Mouse (Mus musculus) neural tube, embryonic 11.5 days (tissue): ENCODE measurements around the gene Insm1. TPM values are rescaled to one million over a fixed set of nuclear protein-coding genes. Genes with fewer than 3 reads are reported as not detected.

Experiments used
- ATAC-seq: fragments of 200-750 bp; cut with Nextera tagmentation; 2 replicates; pipeline ENCODE4 v1.8.0; 2017; ENCODE audit warnings: moderate number of reproducible peaks, mild to moderate bottlenecking, moderate TSS enrichment, moderate library complexity; ENCODE audit not compliant: insufficient read depth, low FRiP score, low TSS enrichment
- DNase-seq: peaks from one replicate; pipeline ENCODE4 v3.0.0-alpha.2; 2015; ENCODE audit warnings: low spot score
- H3K27ac ChIP-seq: fragments of 300-500 bp; sonication (generic); 2 replicates; pipeline ENCODE4 v1.5.1; 2014; ENCODE audit warnings: low read depth, mild to moderate bottlenecking, low read length
- H3K27me3 ChIP-seq: fragments of 300-500 bp; sonication (generic); 2 replicates; pipeline ENCODE4 v1.6.1; 2014; ENCODE audit warnings: mild to moderate bottlenecking, low read length, mixed read lengths; ENCODE audit not compliant: control insufficient read depth, insufficient read depth
- H3K36me3 ChIP-seq: fragments of 300-500 bp; sonication (generic); 2 replicates; pipeline ENCODE4 v1.6.1; 2014; ENCODE audit warnings: mild to moderate bottlenecking, low read length, moderate library complexity, mixed read lengths; ENCODE audit not compliant: control insufficient read depth, insufficient read depth
- H3K4me1 ChIP-seq: fragments of 300-500 bp; sonication (generic); 2 replicates; pipeline ENCODE4 v1.6.1; 2014; ENCODE audit warnings: low read length, mixed read lengths; ENCODE audit not compliant: control insufficient read depth, insufficient read depth
- H3K4me2 ChIP-seq: fragments of 300-500 bp; sonication (generic); 2 replicates; pipeline ENCODE4 v1.6.1; 2014; ENCODE audit warnings: low read depth, mild to moderate bottlenecking, moderate library complexity
- H3K4me3 ChIP-seq: fragments of 300-500 bp; sonication (generic); 2 replicates; pipeline ENCODE4 v1.5.1; 2014; ENCODE audit warnings: low read depth, low read length
- H3K9ac ChIP-seq: fragments of 300-500 bp; sonication (generic); 2 replicates; pipeline ENCODE4 v1.6.1; 2014; ENCODE audit warnings: mild to moderate bottlenecking, low read length
- H3K9me3 ChIP-seq: fragments of 300-500 bp; sonication (generic); 2 replicates; pipeline ENCODE4 v1.6.1; 2016; ENCODE audit warnings: low read length; ENCODE audit not compliant: control insufficient read depth
- WGBS: fragments of 180-500 bp; shearing (Covaris S2); extraction: QIAGEN DNeasy Blood & Tissue Kit; methylation state at CpG from one replicate; pipeline ENCODE4 v1.1.7; 2014; 5-methylcytosine and 5-hydroxymethylcytosine counted together
- polyA plus RNA-seq: library from polyadenylated mRNA; unstranded; fragments of >200 nt; fragmentation: Nextera tagmentation; extraction: Ambion mirVana; gene quantifications from 2 replicates; pipeline ENCODE4 v1.2.1, GENCODE M21; 2014

The Insm1 gene
- polyA plus RNA-seq: 7.4 and 9.3 TPM in 2 replicates

- Histone ChIP-seq H3K9me3 (no peaks in the 10 kb centered on the region), H3K27me3 (peaks cover 68% of the 10 kb centered on the region), H3K36me3 (no peaks in the 10 kb centered on the region), H3K4me3 (peak within 1 kb of the TSS; percentile 58), H3K9ac (peak within 1 kb of the TSS; percentile 85), H3K4me2 (peak within 1 kb of the TSS; percentile 89), H3K4me1 (peaks cover 33% of the 10 kb centered on the region), H3K27ac (peak within 1 kb of the TSS; percentile 92)
- under 1% methylated on average over 74 of the region's 86 CpGs for WGBS
- ATAC-seq: peak; percentile 67
- peak; percentile 87 for DNase-seq
These were observed at the start of gene Insm1 for GRCm38 (mm10) chr2:146221076-146221928. Gene Insm1 (plus strand): TSS chr2:146221921.

GRCm38 (mm10) chr2:146172106-146172505, 49.6 kb upstream of the Insm1 start:
- Histone ChIP-seq H3K9ac (no peak overlapping the region), H3K4me2 (no peak overlapping the region), H3K4me1 (0 out of 2 replicates have a peak, but pooled peaks cover 4% of the 10 kb centered on the region), H3K27ac (no peak overlapping the region), H3K27me3 (no peaks in the 10 kb centered on the region), H3K4me3 (no peak overlapping the region), H3K9me3 (no peaks in the 10 kb centered on the region), H3K36me3 (no peaks in the 10 kb centered on the region)
- ATAC-seq (no peak), DNase-seq (no peak)
- WGBS: 52% methylated on average over 4 of the region's 4 CpGs

GRCm38 (mm10) chr2:146174173-146174572, 47.5 kb upstream of the Insm1 start:
- DNase-seq (no peak), ATAC-seq (no peak)
- H3K36me3 ChIP-seq: no peaks in the 10 kb centered on the region
- H3K4me1 ChIP-seq: no peaks in the 10 kb centered on the region
- no peak overlapping the region for H3K4me2 ChIP-seq
- H3K4me3 ChIP-seq: no peak overlapping the region
- H3K27me3 ChIP-seq: no peaks in the 10 kb centered on the region
- 92% methylated on average over 7 of the region's 7 CpGs for WGBS
- no peaks in the 10 kb centered on the region for H3K9me3 ChIP-seq
- no peak overlapping the region for H3K9ac ChIP-seq
- no peak overlapping the region for H3K27ac ChIP-seq

- Histone ChIP-seq H3K36me3 (no peaks in the 10 kb centered on the region), H3K27me3 (no peaks in the 10 kb centered on the region), H3K27ac (no peak overlapping the region), H3K4me2 (no peak overlapping the region), H3K4me1 (no peaks in the 10 kb centered on the region), H3K9ac (no peak overlapping the region), H3K4me3 (no peak overlapping the region), H3K9me3 (no peaks in the 10 kb centered on the region)
- no peak for ATAC-seq
- WGBS: 76% methylated on average over 1 of the region's 1 CpGs
- DNase-seq: no peak
These were observed 43.0 kb upstream of the Insm1 start for GRCm38 (mm10) chr2:146178718-146179117.

GRCm38 (mm10) chr2:146183830-146184793, 37.6 kb upstream of the Insm1 start:
- H3K4me1 ChIP-seq: no peaks in the 10 kb centered on the region
- H3K27me3 ChIP-seq: no peaks in the 10 kb centered on the region
- H3K9me3 ChIP-seq: no peaks in the 10 kb centered on the region
- ATAC-seq (no peak), DNase-seq (no peak)
- H3K9ac ChIP-seq: no peak overlapping the region
- no peak overlapping the region for H3K4me3 ChIP-seq
- 79% methylated on average over 24 of the region's 24 CpGs for WGBS
- H3K4me2 ChIP-seq: no peak overlapping the region
- no peak overlapping the region for H3K27ac ChIP-seq
- no peaks in the 10 kb centered on the region for H3K36me3 ChIP-seq

GRCm38 (mm10) chr2:146196126-146196525, 25.6 kb upstream of the Insm1 start:
- H3K4me1 ChIP-seq: no peaks in the 10 kb centered on the region
- H3K36me3 ChIP-seq: no peaks in the 10 kb centered on the region
- no peak overlapping the region for H3K4me2 ChIP-seq
- H3K27ac ChIP-seq: no peak overlapping the region
- WGBS: 90% methylated on average over 11 of the region's 11 CpGs
- H3K27me3 ChIP-seq: no peaks in the 10 kb centered on the region
- ATAC-seq: no peak
- H3K9ac ChIP-seq: no peak overlapping the region
- H3K4me3 ChIP-seq: no peak overlapping the region
- no peaks in the 10 kb centered on the region for H3K9me3 ChIP-seq
- no peak for DNase-seq

- WGBS: 87% methylated on average over 7 of the region's 7 CpGs
These were observed 23.8 kb upstream of the Insm1 start for GRCm38 (mm10) chr2:146197947-146198346.

GRCm38 (mm10) chr2:146210968-146211367, 10.8 kb upstream of the Insm1 start:
- no peak for ATAC-seq
- peaks cover 3% of the 10 kb centered on the region; the same call in 1 of the 2 replicates for H3K27me3 ChIP-seq
- no peaks in the 10 kb centered on the region for H3K9me3 ChIP-seq
- no peak for DNase-seq
- H3K4me3 ChIP-seq: no peak overlapping the region
- H3K4me1 ChIP-seq: 0 out of 2 replicates have a peak, but pooled peaks cover 4% of the 10 kb centered on the region
- H3K36me3 ChIP-seq: no peaks in the 10 kb centered on the region
- 22% methylated on average over 4 of the region's 4 CpGs for WGBS
- H3K4me2 ChIP-seq: no peak overlapping the region
- no peak overlapping the region for H3K9ac ChIP-seq
- no peak overlapping the region for H3K27ac ChIP-seq

More at GRCm38 (mm10) chr2:146197947-146198346, 23.8 kb upstream of the Insm1 start:
- H3K27ac ChIP-seq: no peak overlapping the region
- ATAC-seq (no peak), DNase-seq (no peak)
- H3K36me3 ChIP-seq: no peaks in the 10 kb centered on the region
- H3K4me2 ChIP-seq: no peak overlapping the region
- no peak overlapping the region for H3K4me3 ChIP-seq
- no peaks in the 10 kb centered on the region for H3K4me1 ChIP-seq
- no peaks in the 10 kb centered on the region for H3K9me3 ChIP-seq
- H3K9ac ChIP-seq: no peak overlapping the region
- no peaks in the 10 kb centered on the region for H3K27me3 ChIP-seq
